Mouse (Mus musculus) C2C12 (cell line): ENCODE measurements around the gene Gucy2d.

Experiments used
- CEBPB ChIP-seq: IDR thresholded peaks from one replicate; pipeline ENCODE4 v1.6.1; 2011; ENCODE audit warnings: low read depth, mild to moderate bottlenecking, control low read depth, moderate library complexity
- CTCF ChIP-seq: IDR thresholded peaks from one replicate; pipeline ENCODE4 v1.5.1; 2011; ENCODE audit not compliant: control insufficient read depth, insufficient read depth, insufficient read length
- MAX ChIP-seq: IDR thresholded peaks from one replicate; pipeline ENCODE4 v1.6.1; 2011; ENCODE audit warnings: mild to moderate bottlenecking, control low read depth
- MYOD1 ChIP-seq: IDR thresholded peaks from one replicate; pipeline ENCODE4 v1.6.1; 2011; ENCODE audit warnings: low read depth; ENCODE audit not compliant: control insufficient read depth, insufficient read length
- MYOG ChIP-seq: IDR thresholded peaks from one replicate; pipeline ENCODE4 v1.6.1; 2011; ENCODE audit not compliant: control insufficient read depth, insufficient read length; ENCODE audit errors: extremely low read depth
- USF1 ChIP-seq: IDR thresholded peaks from one replicate; pipeline ENCODE4 v1.6.1; 2011; ENCODE audit warnings: low read depth, mild to moderate bottlenecking, control low read depth, moderate library complexity

DNA sequence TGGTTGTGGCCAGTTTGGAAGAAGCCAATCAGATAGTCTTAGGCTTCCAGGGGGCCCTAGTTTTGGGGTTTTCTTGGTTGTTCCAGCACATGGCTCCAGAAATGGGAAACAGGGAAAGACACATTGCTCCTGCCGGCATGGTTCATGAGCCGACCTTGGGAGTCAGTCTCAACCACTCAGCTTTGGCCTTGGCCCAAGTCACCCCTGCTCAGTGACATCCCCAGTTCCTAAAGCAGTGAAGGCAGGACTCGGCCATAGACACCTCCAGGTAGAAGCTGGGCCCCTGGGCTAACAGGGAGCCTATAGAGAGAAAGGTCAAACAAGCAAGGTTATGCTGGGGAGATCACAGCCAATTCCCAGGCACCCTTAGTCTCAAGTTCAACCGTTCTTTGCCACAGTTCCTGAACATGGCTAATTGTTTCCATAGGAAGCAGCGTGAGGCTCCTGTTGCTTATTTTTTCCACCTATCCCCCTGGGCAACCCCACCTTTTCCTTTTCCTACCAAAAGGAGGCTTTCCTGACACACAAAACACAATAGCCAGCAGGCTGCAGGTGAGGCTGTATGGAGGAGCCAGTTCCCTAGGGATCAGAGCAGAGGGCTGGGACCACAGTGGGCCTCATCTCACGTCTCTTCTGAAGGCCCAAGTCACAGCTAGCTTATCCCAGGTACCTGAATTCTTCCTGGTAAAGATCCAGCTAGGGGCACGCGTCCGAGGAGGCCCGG, 14.3 kb downstream of the Gucy2d start:
- TF ChIP-seq CTCF: no peak
- TF ChIP-seq MYOD1: no peak
- no peak for TF ChIP-seq MYOG
- TF ChIP-seq MAX: no peak
- no peak for TF ChIP-seq CEBPB
- no peak for TF ChIP-seq USF1
